Mouse (Mus musculus) neural tube, embryonic 11.5 days (tissue): ENCODE results near the gene Btbd9. TPM values are rescaled to one million over a fixed set of nuclear protein-coding genes. Genes with fewer than 3 reads are reported as not detected.
A peak's percentile ranks its signal among the peaks of the same experiment; 100 is the strongest.

ENCODE experiments used
- ATAC-seq: fragments of 200-750 bp; cut with Nextera tagmentation; 2 replicates; pipeline ENCODE4 v1.8.0; 2017; ENCODE audit warnings: moderate number of reproducible peaks, mild to moderate bottlenecking, moderate TSS enrichment, moderate library complexity; ENCODE audit not compliant: insufficient read depth, low FRiP score, low TSS enrichment
- DNase-seq: peaks from one replicate; pipeline ENCODE4 v3.0.0-alpha.2; 2015; ENCODE audit warnings: low spot score
- H3K27ac ChIP-seq: fragments of 300-500 bp; sonication (generic); 2 replicates; pipeline ENCODE4 v1.5.1; 2014; ENCODE audit warnings: low read depth, mild to moderate bottlenecking, low read length
- H3K27me3 ChIP-seq: fragments of 300-500 bp; sonication (generic); 2 replicates; pipeline ENCODE4 v1.6.1; 2014; ENCODE audit warnings: mild to moderate bottlenecking, low read length, mixed read lengths; ENCODE audit not compliant: control insufficient read depth, insufficient read depth
- H3K36me3 ChIP-seq: fragments of 300-500 bp; sonication (generic); 2 replicates; pipeline ENCODE4 v1.6.1; 2014; ENCODE audit warnings: mild to moderate bottlenecking, low read length, moderate library complexity, mixed read lengths; ENCODE audit not compliant: control insufficient read depth, insufficient read depth
- H3K4me1 ChIP-seq: fragments of 300-500 bp; sonication (generic); 2 replicates; pipeline ENCODE4 v1.6.1; 2014; ENCODE audit warnings: low read length, mixed read lengths; ENCODE audit not compliant: control insufficient read depth, insufficient read depth
- H3K4me2 ChIP-seq: fragments of 300-500 bp; sonication (generic); 2 replicates; pipeline ENCODE4 v1.6.1; 2014; ENCODE audit warnings: low read depth, mild to moderate bottlenecking, moderate library complexity
- H3K4me3 ChIP-seq: fragments of 300-500 bp; sonication (generic); 2 replicates; pipeline ENCODE4 v1.5.1; 2014; ENCODE audit warnings: low read depth, low read length
- H3K9ac ChIP-seq: fragments of 300-500 bp; sonication (generic); 2 replicates; pipeline ENCODE4 v1.6.1; 2014; ENCODE audit warnings: mild to moderate bottlenecking, low read length
- H3K9me3 ChIP-seq: fragments of 300-500 bp; sonication (generic); 2 replicates; pipeline ENCODE4 v1.6.1; 2016; ENCODE audit warnings: low read length; ENCODE audit not compliant: control insufficient read depth
- WGBS: fragments of 180-500 bp; shearing (Covaris S2); extraction: QIAGEN DNeasy Blood & Tissue Kit; methylation state at CpG from one replicate; pipeline ENCODE4 v1.1.7; 2014; 5-methylcytosine and 5-hydroxymethylcytosine counted together
- polyA plus RNA-seq: library from polyadenylated mRNA; unstranded; fragments of >200 nt; fragmentation: Nextera tagmentation; extraction: Ambion mirVana; gene quantifications from 2 replicates; pipeline ENCODE4 v1.2.1, GENCODE M21; 2014

The Btbd9 gene
- polyA plus RNA-seq, 1 experiment from 2014 or later, result 56.5 TPM

GRCm38 (mm10) chr17:30392031-30392430, 184.3 kb downstream of the Btbd9 start:
- Histone ChIP-seq H3K4me3 (no peak overlapping the region), H3K4me2 (no peak overlapping the region), H3K4me1 (no peaks in the 10 kb centered on the region), H3K36me3 (no peaks in the 10 kb centered on the region), H3K9me3 (no peaks in the 10 kb centered on the region), H3K27ac (no peak overlapping the region), H3K9ac (no peak overlapping the region), H3K27me3 (no peaks in the 10 kb centered on the region)
- DNase-seq, result no peak
- 85% methylated on average over 4 of the region's 4 CpGs for WGBS
- ATAC-seq, result no peak

GRCm38 (mm10) chr17:30391220-30391619, 185.1 kb downstream of the Btbd9 start:
- ATAC-seq (no peak), DNase-seq (no peak)
- no peak overlapping the region for H3K27ac ChIP-seq
- WGBS, result 100% methylated on average over 1 of the region's 1 CpGs
- H3K9ac ChIP-seq, result no peak overlapping the region
- H3K27me3 ChIP-seq, result no peaks in the 10 kb centered on the region
- H3K4me2 ChIP-seq, result no peak overlapping the region
- no peaks in the 10 kb centered on the region for H3K36me3 ChIP-seq
- H3K4me3 ChIP-seq, result no peak overlapping the region
- no peaks in the 10 kb centered on the region for H3K9me3 ChIP-seq
- H3K4me1 ChIP-seq, result no peaks in the 10 kb centered on the region

GRCm38 (mm10) chr17:30389686-30390085, 186.6 kb downstream of the Btbd9 start:
- no peaks in the 10 kb centered on the region for H3K4me1 ChIP-seq
- no peaks in the 10 kb centered on the region for H3K27me3 ChIP-seq
- H3K4me3 ChIP-seq, result no peak overlapping the region
- H3K9ac ChIP-seq, result no peak overlapping the region
- H3K27ac ChIP-seq, result no peak overlapping the region
- DNase-seq, result no peak
- H3K9me3 ChIP-seq, result no peaks in the 10 kb centered on the region
- ATAC-seq, result no peak
- no peaks in the 10 kb centered on the region for H3K36me3 ChIP-seq
- H3K4me2 ChIP-seq, result no peak overlapping the region

- ATAC-seq (no peak), DNase-seq (no peak)
- H3K9me3 ChIP-seq, result no peaks in the 10 kb centered on the region
- no peaks in the 10 kb centered on the region for H3K36me3 ChIP-seq
- no peak overlapping the region for H3K27ac ChIP-seq
- no peak overlapping the region for H3K4me3 ChIP-seq
- H3K4me1 ChIP-seq, result no peaks in the 10 kb centered on the region
- 86% methylated on average over 4 of the region's 4 CpGs for WGBS
- no peak overlapping the region for H3K9ac ChIP-seq
- no peaks in the 10 kb centered on the region for H3K27me3 ChIP-seq
- H3K4me2 ChIP-seq, result no peak overlapping the region
Measured at GRCm38 (mm10) chr17:30388817-30389216, 187.5 kb downstream of the Btbd9 start.

GRCm38 (mm10) chr17:30388391-30388790, 187.9 kb downstream of the Btbd9 start:
- ATAC-seq (no peak), DNase-seq (no peak)
- Histone ChIP-seq H3K36me3 (no peaks in the 10 kb centered on the region), H3K4me1 (no peaks in the 10 kb centered on the region), H3K9me3 (no peaks in the 10 kb centered on the region), H3K4me2 (no peak overlapping the region), H3K27me3 (no peaks in the 10 kb centered on the region), H3K4me3 (no peak overlapping the region), H3K27ac (no peak overlapping the region), H3K9ac (no peak overlapping the region)
- 83% methylated on average over 3 of the region's 3 CpGs for WGBS

- H3K4me2 ChIP-seq, result no peak overlapping the region
- no peak for DNase-seq
- no peaks in the 10 kb centered on the region for H3K4me1 ChIP-seq
- no peaks in the 10 kb centered on the region for H3K9me3 ChIP-seq
- ATAC-seq, result no peak
- H3K4me3 ChIP-seq, result no peak overlapping the region
- H3K36me3 ChIP-seq, result no peaks in the 10 kb centered on the region
- no peaks in the 10 kb centered on the region for H3K27me3 ChIP-seq
- H3K9ac ChIP-seq, result no peak overlapping the region
- H3K27ac ChIP-seq, result no peak overlapping the region
- 93% methylated on average over 9 of the region's 9 CpGs for WGBS
Measured at GRCm38 (mm10) chr17:30386241-30386640, 190.0 kb downstream of the Btbd9 start.

GRCm38 (mm10) chr17:30383649-30384048, 192.6 kb downstream of the Btbd9 start:
- H3K4me3 ChIP-seq, result no peak overlapping the region
- H3K9me3 ChIP-seq, result no peaks in the 10 kb centered on the region
- H3K27ac ChIP-seq, result no peak overlapping the region
- H3K36me3 ChIP-seq, result no peaks in the 10 kb centered on the region
- H3K27me3 ChIP-seq, result no peaks in the 10 kb centered on the region
- H3K9ac ChIP-seq, result no peak overlapping the region
- 93% methylated on average over 6 of the region's 6 CpGs for WGBS
- no peak overlapping the region for H3K4me2 ChIP-seq
- no peak for ATAC-seq
- DNase-seq, result no peak
- H3K4me1 ChIP-seq, result peaks cover 4% of the 10 kb centered on the region; the same call in 1 of the 2 replicates

GRCm38 (mm10) chr17:30378221-30379010, 197.9 kb downstream of the Btbd9 start:
- Histone ChIP-seq H3K9ac (no peak overlapping the region), H3K9me3 (no peaks in the 10 kb centered on the region), H3K27ac (peak overlapping the region; percentile 15; the same call in 1 of the 2 replicates), H3K4me1 (peaks cover 13% of the 10 kb centered on the region; the same call in 1 of the 2 replicates), H3K27me3 (no peaks in the 10 kb centered on the region), H3K4me3 (no peak overlapping the region), H3K4me2 (no peak overlapping the region), H3K36me3 (no peaks in the 10 kb centered on the region)
- ATAC-seq (no peak), DNase-seq (no peak)
- 32% methylated on average over 5 of the region's 5 CpGs for WGBS

- H3K4me3 ChIP-seq, result no peak overlapping the region
- H3K9me3 ChIP-seq, result no peaks in the 10 kb centered on the region
- no peak for ATAC-seq
- DNase-seq, result no peak
- H3K9ac ChIP-seq, result no peak overlapping the region
- H3K27me3 ChIP-seq, result no peaks in the 10 kb centered on the region
- 24% methylated on average over 1 of the region's 1 CpGs for WGBS
- H3K27ac ChIP-seq, result no peak overlapping the region
- peaks cover 13% of the 10 kb centered on the region; the same call in 1 of the 2 replicates for H3K4me1 ChIP-seq
- no peak overlapping the region for H3K4me2 ChIP-seq
- no peaks in the 10 kb centered on the region for H3K36me3 ChIP-seq
Measured at GRCm38 (mm10) chr17:30377754-30378153, 198.5 kb downstream of the Btbd9 start.
